Mouse (Mus musculus) liver, adult 2 months (tissue): ENCODE measurements at regions not wholly inside any gene's neighbourhood (a gene's known extent, or its start where the extent isn't known, plus 50 kb on each side); places are given as distances from the start of the nearest gene placed in this dataset.

ENCODE experiments used
- DNase-seq: peaks from one replicate; pipeline ENCODE4 v3.0.0-alpha.2; 2011; ENCODE audit warnings: low read depth, low spot score; ENCODE audit errors: extremely low read depth
- H3K27ac ChIP-seq: fragments of 200-500 bp; replicated peaks from 2 replicates; pipeline ENCODE4 v1.5.1; 2012; ENCODE audit warnings: low read depth, mild to moderate bottlenecking, control low read depth, inconsistent platforms, low read length; ENCODE audit not compliant: insufficient read depth
- H3K27me3 ChIP-seq: fragments of 200-500 bp; 2 replicates; pipeline ENCODE4 v1.6.1; 2012; ENCODE audit warnings: mild to moderate bottlenecking, moderate library complexity, low read length, inconsistent platforms; ENCODE audit not compliant: control insufficient read depth, insufficient read depth
- H3K36me3 ChIP-seq: fragments of 200-500 bp; 2 replicates; pipeline ENCODE4 v1.6.1; 2012; ENCODE audit warnings: low read length, inconsistent platforms; ENCODE audit not compliant: control insufficient read depth, insufficient read depth
- H3K4me1 ChIP-seq: fragments of 200-500 bp; 2 replicates; pipeline ENCODE4 v1.6.1; 2011; ENCODE audit warnings: low read length; ENCODE audit not compliant: control insufficient read depth, insufficient read depth
- H3K4me3 ChIP-seq: fragments of 200-500 bp; 2 replicates; pipeline ENCODE4 v1.5.1; 2011; ENCODE audit warnings: low read depth, mild to moderate bottlenecking, control low read depth, low read length, moderate library complexity; ENCODE audit not compliant: insufficient read depth
- H3K79me2 ChIP-seq: fragments of 200-500 bp; 2 replicates; pipeline ENCODE4 v1.6.1; 2012; ENCODE audit warnings: inconsistent platforms, mild to moderate bottlenecking, low read length, moderate library complexity; ENCODE audit not compliant: control insufficient read depth, insufficient read depth
- H3K9ac ChIP-seq: fragments of 200-500 bp; 2 replicates; pipeline ENCODE4 v1.6.1; 2012; ENCODE audit warnings: low read depth, mild to moderate bottlenecking, control low read depth, inconsistent platforms, low read length
- CTCF ChIP-seq: fragments of 200-500 bp; IDR thresholded peaks from 2 replicates; pipeline ENCODE4 v1.5.1; 2011; ENCODE audit warnings: low read depth, low read length, control low read depth
- POLR2A ChIP-seq: fragments of 200-500 bp; IDR thresholded peaks from 2 replicates; pipeline ENCODE4 v1.6.1; 2011; ENCODE audit warnings: low read length, control low read depth; ENCODE audit not compliant: insufficient read depth; ENCODE audit errors: extremely low read depth
- WGBS: fragments of 180-500 bp; shearing (Covaris S2); methylation state at CpG from one replicate; pipeline ENCODE4 v1.1.7; 2018; 5-methylcytosine and 5-hydroxymethylcytosine counted together

GRCm38 (mm10) chr7:113046406-113046805 is 92.6 kb downstream of the Rassf10 start:
- Histone ChIP-seq H3K27ac (no peak overlapping the region), H3K4me3 (no peak overlapping the region), H3K9ac (no peak overlapping the region), H3K27me3 (no peaks in the 10 kb centered on the region), H3K79me2 (no peaks in the 10 kb centered on the region), H3K36me3 (no peaks in the 10 kb centered on the region), H3K4me1 (no peaks in the 10 kb centered on the region)
- WGBS: 98% methylated on average over 4 of the region's 4 CpGs
- DNase-seq: no peak
- no peak for TF ChIP-seq CTCF

DNA sequence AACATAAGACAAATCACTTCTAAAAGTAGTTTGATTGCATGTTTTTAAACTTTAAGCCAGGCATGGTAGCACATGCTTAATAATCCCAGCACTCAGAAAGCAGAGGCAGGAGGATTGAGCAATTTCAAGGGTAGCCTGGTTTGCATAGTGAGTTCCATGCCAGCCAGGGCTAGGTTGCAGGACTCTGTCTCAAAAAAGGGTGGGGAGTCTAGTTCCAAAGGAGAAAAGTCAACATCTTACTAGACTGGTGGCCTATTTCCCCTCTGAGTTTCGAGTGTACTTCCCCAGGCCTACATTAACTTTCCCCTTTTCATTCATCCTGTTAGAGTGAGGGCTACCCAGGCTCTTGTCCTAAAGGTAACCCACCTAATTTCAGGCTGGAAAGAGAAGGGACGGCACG is 93.8 kb downstream of the Rassf10 start:
- Histone ChIP-seq H3K4me3 (no peak overlapping the region), H3K27me3 (no peaks in the 10 kb centered on the region), H3K4me1 (no peaks in the 10 kb centered on the region), H3K36me3 (no peaks in the 10 kb centered on the region), H3K9ac (no peak overlapping the region), H3K27ac (no peak overlapping the region), H3K79me2 (no peaks in the 10 kb centered on the region)
- 82% methylated on average over 3 of the region's 3 CpGs for WGBS
- TF ChIP-seq CTCF: no peak
- no peak for TF ChIP-seq POLR2A
- DNase-seq: peak; percentile 10

- no peak for TF ChIP-seq POLR2A
- no peak for TF ChIP-seq CTCF
- no peak for DNase-seq
Observed at GRCm38 (mm10) chr7:113048097-113048795, 94.5 kb downstream of the Rassf10 start.

DNA sequence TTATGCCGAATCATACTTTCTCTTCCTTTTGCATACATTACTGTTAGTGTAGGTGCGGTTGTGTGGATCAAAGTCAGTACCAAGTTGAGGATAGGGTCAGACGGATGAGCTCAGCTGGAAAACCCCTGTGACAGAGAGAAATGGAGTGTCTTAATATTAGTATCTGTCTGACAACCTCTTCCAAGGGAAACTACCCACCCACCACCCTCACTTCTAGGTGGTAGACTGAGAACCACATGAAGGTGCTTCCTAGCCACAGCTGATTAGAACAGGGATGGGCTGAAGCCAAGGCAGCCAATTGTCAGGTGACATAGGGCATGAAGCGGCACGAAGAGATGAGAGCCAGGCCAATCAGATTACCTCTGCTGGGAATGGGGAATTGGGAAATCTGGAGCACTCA is 95.7 kb downstream of the Rassf10 start:
- DNase-seq: no peak
- Histone ChIP-seq H3K27ac (no peak overlapping the region), H3K4me3 (no peak overlapping the region), H3K4me1 (no peaks in the 10 kb centered on the region), H3K79me2 (no peaks in the 10 kb centered on the region), H3K27me3 (0 out of 2 replicates have a peak, but pooled peaks cover 2% of the 10 kb centered on the region), H3K9ac (no peak overlapping the region), H3K36me3 (no peaks in the 10 kb centered on the region)
- WGBS: 73% methylated on average over 5 of the region's 5 CpGs
- TF ChIP-seq CTCF: no peak

More at GRCm38 (mm10) chr7:113048097-113048795, 94.5 kb downstream of the Rassf10 start:
- Histone ChIP-seq H3K9ac (no peak overlapping the region), H3K79me2 (no peaks in the 10 kb centered on the region), H3K4me1 (no peaks in the 10 kb centered on the region), H3K4me3 (no peak overlapping the region), H3K36me3 (no peaks in the 10 kb centered on the region), H3K27me3 (no peaks in the 10 kb centered on the region), H3K27ac (no peak overlapping the region)
- 92% methylated on average over 4 of the region's 4 CpGs for WGBS

- Histone ChIP-seq H3K27me3 (0 out of 2 replicates have a peak, but pooled peaks cover 2% of the 10 kb centered on the region), H3K36me3 (no peaks in the 10 kb centered on the region), H3K9ac (no peak overlapping the region), H3K4me3 (no peak overlapping the region), H3K4me1 (no peaks in the 10 kb centered on the region), H3K27ac (no peak overlapping the region), H3K79me2 (no peaks in the 10 kb centered on the region)
- TF ChIP-seq POLR2A (no peak), CTCF (no peak)
- WGBS: 55% methylated on average over 1 of the region's 1 CpGs
- DNase-seq: no peak
Observed at GRCm38 (mm10) chr7:113052952-113053351, 99.2 kb downstream of the Rassf10 start.

DNA sequence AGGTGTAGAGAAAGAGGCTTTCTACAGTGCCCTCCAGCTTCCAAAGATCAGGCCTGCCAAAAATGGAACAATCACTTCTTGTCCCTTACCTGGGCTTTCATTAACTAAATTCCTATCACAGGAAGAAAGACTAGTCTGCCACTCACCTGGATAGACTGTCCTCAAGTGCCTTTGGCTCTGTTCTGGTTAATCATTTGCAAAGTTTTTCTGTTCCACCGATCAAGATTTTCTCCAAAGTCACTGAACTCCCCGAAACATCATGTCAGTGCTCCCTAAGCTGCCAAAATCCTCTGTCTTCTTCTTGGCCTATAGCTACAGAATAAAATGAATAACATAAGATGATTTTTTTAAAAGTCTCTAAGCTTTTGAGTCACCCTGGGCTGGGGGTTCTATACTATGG is 102.7 kb downstream of the Rassf10 start:
- no peak overlapping the region for H3K27ac ChIP-seq
- H3K9ac ChIP-seq: no peak overlapping the region
- no peak for TF ChIP-seq CTCF
- TF ChIP-seq POLR2A: no peak
- WGBS: 33% methylated on average over 2 of the region's 2 CpGs
- no peak overlapping the region for H3K4me3 ChIP-seq
- H3K36me3 ChIP-seq: no peaks in the 10 kb centered on the region
- H3K4me1 ChIP-seq: peaks cover 10% of the 10 kb centered on the region
- no peaks in the 10 kb centered on the region for H3K79me2 ChIP-seq
- H3K27me3 ChIP-seq: 0 out of 2 replicates have a peak, but pooled peaks cover 2% of the 10 kb centered on the region
- DNase-seq: peak; percentile 65
